Mouse (Mus musculus): ENCODE measurements at regions not wholly inside any gene's neighbourhood (a gene's known extent, or its start where the extent isn't known, plus 50 kb on each side); places are given as distances from the start of the nearest gene placed in this dataset.

DNA sequence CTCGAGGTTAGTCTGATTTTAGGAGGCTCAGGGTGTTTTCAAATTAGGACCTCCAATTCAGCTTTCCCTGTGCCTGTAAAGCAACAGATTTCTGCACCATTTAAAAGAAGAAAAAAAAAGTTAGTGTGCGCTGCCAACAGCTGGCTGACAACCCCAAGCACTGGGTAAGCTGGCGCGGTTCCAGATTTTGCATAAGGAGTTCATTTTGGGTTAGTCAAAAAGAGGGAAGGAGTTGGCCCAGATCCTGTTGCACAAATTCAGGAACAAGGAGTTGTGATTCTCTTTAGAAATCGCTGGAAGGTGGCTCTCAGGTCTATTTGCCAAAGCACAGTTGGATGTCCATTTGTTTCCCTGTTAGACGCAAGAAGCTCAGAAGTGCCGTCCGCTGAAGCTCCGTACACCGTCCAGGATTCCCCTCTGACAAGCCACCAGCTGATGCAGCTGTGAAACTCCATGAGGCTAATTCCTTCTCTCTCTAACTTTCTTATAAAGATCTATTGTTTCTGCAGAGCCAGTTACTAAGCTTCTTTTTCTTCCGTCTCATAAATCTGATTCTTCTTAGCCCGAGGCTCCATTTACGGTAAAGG is 184.6 kb downstream of the Cand1 start:
- peak; percentile 45 to 75 for DNase-seq (ENCODE audit: low spot score in 2 of 2)

DNA sequence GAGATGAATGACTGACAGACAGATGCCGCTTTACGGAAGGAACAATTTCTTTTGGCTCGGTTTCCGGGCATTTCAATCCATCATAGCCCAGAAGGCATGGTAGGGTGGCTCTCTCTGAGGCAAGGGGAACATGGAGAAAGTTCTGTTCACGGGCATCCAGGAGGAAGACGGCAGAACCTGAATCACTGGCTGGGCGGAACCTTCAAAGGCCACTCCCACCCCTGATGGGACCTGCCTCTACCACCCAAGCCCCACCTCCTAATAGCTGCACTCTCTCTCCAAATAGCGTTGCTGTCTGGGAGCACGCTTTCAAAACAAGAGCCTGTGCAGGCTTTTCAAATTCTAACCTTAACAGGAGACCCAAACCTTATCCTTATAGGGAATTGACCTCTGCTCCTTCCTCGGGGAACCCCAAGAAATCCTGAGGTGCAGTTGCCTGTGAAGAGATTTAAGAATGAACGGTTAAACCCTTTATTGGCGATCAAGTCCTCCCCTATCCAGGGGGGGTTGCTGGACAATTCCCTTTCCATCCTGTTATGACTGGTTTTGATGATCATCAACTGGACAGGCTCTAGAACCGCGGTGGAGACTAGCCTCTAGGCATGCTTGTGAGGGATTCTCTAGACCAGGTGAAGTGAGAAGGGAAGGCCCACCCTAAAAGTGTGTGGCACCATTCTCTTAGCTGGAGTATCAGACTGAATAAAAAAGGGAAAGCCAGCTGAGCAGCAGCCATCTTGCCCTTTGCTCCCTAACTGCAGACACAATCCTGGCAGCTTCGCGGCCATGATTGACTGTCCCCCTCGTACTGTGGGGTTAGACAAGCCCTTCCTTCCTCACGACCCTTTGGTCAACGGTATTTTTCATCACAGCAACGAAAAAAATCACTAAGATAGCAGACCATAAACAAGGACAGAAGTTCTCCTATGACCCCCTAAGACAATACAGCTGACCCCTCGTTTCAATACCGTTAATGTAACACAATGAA is 184.5 kb upstream of the Dyrk2 start:
- no peak for DNase-seq (ENCODE audit: low spot score in 2 of 2)

DNA sequence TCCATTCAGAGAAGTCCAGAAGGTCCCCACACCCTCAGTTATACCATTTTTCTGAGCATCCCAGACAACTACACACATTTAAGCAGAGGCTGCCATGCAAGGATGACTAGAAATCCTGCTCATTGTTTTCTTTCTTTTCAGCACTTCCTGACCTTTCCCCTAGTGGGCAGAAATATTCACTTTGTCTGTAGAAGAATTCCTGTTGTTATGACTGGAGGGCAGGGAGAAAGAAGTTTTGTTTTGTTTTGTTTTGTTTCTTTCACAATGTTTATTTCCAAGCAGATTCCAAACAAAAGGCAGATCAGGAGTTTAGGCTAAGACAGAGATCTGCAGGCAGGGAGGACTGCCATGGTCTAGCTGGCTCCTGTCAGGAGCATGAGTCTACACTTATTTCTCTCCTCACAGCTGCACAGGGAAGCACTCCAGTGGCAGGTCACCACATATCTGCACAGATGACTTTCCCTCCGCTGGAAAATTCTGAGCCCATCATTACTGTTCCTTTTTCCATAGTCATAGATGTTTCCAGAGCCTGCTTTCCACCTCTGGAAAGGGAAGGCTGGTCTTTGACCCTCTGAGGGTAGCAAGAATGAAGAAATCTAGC is 182.5 kb upstream of the Dyrk2 start:
- DNase-seq (ENCODE audit: low spot score in 2 of 2), result no peak

DNA sequence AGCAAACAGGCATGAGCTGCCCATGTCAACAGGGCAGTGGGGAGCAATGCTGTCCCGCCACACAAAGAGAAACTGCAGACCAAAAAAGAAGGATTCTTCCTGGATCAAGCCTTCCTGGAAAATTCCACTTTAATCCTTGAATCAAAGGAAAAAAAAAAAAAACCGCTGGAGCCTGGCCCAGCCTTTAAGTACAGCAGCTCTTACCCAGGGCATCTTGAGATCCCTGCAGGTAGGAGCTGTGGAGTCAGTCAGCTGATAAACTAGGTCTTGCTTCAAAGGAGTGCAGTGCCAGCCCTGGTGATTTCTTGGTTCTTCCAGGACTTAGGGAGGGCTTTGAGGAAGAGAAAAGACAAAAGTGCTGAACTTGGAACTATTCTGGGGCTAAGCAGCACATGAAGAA is 181.6 kb upstream of the Dyrk2 start:
- no peak for DNase-seq (ENCODE audit: low spot score in 2 of 2)

DNA sequence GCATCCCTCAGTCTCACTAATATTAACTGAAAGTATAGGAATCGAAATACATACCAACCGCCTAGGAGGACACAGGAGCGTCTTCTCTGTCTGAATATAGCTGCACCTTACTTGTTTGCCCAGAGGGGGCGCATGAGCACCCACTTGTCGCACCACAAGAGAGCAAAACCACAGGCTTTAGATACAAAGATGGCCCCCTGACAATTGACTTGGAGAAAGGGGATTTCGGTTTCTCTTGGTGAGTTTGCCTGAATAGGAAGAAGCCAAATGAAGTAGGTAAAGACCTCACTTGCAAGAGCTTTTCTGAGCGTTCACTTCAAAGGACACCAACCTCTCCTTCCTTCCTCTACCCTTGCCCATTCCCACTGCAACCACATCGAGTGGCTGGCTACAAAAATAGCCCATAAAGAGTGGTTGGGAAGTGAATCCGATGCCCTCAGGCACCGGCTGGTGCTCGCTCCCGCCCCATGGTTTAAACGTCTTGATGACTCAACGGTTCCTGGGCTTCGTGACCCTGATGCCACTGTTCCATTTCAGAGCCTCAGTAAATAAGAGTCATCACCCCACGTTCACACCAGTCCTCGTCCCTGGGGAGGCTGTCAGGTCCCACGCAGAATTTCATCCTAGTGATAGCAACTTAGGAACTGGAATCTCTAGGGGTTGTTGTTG is 180.1 kb upstream of the Dyrk2 start:
- DNase-seq (ENCODE audit: low spot score in 2 of 2), result no peak

DNA sequence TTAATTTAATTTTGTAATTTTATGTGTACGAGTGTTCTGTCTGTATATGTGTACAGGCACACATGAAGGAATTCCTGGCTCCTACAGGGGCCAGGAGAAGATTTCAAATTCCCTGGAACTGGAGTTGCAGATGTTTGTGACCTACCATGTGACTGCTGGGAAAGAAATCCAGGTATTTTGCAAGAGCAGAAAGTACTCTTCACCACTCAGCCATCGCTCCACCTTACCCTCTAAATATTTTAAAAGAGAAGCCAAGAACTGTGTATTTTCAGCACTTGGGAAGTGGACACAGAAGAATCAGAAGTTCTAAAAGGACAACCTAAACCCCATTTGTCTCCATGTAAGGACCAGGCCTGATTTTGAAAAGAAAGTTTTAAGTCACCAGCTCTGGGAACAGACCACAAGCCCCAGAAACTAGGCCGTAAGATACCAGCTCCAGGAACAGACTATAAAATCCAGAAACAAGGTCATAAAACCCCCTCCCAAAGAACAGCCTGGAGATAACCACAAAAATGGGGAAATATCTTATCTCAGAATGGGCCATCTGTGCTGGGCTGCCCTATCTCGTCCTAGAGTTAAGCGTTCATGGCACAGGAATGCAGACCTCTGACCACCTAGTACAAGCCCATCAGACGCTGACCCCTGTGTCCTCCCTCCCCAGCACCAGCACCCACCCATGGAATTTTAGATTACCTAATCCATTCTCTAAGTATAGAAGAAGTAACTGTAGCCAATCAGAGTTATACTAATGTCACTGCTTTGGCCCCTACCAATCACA is 178.8 kb upstream of the Dyrk2 start:
- no peak for DNase-seq (ENCODE audit: low spot score in 2 of 2)

DNA sequence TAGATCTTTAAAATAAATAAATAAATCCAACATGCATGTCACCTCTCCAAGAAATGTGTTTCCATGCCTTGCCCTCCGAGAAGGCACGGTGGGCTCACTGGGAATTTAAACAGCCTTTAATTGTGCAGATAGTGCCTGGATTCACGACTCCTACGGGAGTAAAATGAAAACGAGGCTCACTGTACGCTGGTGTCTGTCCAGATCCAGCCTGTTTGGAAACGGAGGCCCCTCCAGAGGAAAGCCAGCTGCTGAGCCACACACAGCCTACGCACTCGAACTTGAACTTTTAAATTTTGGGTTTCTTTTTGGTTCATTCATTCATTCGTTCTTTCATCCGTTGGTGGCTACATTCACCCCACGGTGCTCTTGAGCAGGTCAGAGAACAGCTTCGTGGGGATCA is 175.1 kb upstream of the Dyrk2 start:
- no peak for DNase-seq (ENCODE audit: low spot score in 2 of 2)

DNA sequence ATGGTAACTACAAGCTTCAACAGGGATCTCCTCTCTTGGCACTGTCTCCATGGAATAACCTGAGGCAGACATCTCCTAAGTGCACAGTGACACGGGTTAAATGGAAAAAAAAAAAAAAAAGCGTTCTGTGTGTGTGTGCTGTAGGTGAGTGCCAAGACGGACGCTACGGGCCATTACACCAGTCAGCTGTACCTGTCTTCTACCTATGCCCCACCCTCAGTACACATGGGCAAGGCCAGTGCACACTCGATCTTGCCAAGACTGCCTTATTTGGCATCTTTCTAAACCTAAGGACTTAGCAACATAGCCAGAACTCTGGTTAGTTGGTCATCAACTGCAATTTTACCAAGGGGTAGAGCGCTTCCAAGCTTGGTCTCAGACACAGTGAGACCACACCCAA is 173.1 kb upstream of the Dyrk2 start:
- no peak for DNase-seq (ENCODE audit: low spot score in 2 of 2)

DNA sequence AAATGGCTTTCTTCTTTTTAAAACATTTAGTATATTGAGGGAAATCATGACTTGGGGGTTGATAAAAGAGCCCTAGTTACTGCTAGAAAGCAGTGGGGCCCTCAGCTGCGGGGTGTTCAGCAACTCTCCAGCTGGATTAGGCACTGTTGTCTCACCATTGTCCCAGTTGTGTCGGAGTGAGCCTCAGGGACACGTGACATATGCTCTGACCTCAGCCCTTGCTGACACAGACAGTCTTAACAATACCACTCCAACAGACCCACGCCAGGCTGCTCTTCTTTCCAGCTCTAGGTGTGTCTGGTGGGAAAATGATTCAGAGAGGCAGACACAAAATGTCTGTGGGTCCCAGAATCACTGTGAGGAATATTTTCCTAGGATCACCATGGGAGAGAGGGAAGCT is 170.2 kb upstream of the Dyrk2 start:
- DNase-seq (ENCODE audit: low spot score in 2 of 2), result no peak

DNA sequence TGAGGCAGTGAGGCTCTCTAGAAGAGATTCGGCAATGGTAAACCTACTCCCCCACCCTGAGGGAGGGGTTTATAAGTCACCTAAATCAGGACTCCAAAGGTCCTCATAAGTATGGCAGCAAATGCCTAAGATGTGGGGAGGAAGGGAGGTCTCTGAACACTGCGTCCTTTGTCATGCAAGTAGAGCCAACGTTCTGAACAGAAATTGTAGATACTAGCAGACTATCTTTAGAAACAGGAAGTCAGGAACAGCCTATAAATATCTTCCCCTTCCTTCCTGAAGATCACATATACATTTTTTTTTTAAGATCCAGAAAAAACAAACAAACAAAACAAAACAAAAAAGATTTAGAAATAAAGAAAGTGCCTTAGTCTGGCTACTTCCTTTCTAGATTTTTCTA is 169.7 kb upstream of the Dyrk2 start:
- no peak for DNase-seq (ENCODE audit: low spot score in 2 of 2)

DNA sequence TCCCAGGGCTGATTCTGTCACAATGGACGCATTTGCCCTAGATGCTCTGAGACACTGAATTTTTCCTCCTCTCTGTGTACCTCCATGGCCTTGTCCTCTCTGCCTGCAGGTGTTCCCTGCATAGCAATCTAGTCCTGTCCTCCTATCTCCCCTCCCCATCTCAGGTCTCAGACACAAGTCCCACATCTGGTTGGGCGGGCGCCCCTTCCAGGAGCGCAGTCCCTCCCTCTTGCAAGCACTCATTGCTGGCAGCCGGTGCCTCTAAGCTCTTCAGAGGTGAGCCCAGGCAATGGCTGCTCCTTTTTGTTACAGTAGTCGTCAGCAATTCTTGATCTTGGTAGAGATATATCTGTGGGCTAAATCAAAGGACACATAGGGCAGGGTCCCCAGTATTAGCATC is 169.0 kb upstream of the Dyrk2 start:
- no peak for DNase-seq (ENCODE audit: low spot score in 2 of 2)

DNA sequence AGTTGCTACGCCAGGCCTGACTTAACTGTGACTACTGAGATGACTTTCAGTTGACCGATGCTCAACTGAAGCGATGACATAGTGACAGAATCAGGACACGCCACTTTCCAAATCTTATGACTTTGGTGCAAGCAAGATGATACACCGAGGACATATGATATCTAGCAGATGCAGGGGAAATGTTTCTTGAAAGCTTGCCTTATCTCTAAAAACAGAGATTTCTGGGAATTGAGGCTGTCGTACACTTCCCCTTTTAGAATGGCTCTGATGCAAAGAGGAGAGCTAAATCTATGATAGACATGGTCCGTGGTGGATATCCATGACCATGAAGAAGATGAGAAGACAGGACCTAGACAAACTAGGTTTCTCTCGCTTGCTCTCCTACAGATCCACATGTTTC is 167.8 kb upstream of the Dyrk2 start:
- DNase-seq (ENCODE audit: low spot score in 2 of 2), result no peak

DNA sequence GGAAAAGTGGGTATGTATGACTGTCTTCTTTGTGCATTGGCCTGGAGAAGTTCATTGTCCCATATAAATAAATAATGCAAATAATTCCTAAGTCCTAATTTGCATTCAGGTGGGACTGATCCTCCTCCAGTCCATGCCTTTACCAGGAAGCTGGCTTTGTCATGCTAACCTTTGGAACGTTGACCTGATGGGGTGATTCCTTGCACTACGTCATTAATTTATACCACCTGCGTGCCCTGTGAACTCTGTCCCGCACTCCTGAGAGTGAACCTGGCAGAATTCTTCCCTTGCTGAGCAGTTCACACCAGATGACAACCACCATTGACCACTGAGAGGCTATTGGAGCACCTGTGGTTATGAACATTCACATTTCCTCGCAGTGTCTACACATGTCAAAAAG is 165.9 kb upstream of the Dyrk2 start:
- DNase-seq (ENCODE audit: low spot score in 2 of 2), result no peak

DNA sequence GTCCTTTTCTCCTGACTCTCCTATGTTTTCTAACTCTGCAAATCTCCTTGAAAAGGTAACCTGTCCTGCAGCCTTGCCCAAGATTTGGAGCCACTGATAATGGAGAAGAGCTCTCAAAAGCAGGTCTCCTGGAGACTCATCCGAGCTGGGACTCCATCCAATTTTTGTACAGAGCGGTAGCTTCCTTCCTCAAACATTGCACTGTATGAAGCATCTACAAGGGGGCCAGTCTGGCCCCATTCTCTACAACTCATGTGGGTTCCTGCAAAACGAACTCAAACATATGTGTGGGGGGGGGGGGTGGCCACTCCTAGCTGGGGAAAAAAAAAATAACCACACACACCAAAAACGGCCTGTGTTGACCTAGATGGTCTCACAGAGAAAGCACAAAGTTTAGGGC is 164.4 kb upstream of the Dyrk2 start:
- no peak for DNase-seq (ENCODE audit: low spot score in 2 of 2)

DNA sequence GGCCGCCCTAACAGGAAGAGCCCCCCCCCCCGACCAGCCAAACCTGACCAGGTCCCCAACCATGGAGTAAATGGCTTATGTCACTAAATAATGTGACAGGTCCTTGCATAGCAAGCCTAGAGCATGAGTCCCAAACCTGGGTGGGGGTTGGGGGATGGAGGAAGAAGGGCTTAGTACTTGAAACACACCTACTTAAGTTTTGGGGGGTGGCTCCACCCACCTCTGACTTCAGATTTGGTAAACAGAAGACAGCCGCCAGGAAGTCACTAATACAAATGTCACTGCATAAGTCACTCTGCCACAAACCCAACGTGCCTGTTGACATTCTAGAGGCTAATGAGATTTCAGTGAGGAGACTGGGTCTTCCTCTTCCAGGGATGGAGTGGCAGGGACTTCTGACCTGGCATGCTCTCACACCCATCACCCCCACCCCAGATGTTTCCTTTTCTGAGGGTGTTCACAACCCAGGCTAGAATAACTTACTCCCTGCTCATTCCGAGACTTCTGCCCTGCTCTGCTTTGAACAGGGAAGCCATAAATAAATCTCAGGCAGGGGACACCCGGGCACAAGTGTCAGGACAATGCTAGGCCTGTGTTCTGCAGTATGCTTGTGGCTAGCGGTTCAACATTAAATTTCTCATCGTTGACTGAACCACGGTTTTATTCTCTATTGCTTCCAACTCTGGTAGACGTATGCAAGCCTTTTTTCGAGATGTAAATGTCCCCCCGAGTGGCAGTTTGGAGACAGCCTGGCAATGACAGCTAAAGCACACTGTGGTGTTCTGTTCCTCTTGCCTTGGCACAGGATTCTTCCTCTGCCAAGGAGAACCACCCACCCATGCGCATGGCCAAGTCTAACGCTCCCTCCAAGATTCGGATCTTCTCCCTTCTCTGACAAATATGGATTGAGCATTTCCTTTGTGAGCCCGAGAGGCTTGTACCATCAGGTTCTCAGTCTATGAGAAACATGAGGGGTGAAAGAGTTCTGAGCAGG is 161.6 kb upstream of the Dyrk2 start:
- peak; percentile 70 to 77 for DNase-seq (ENCODE audit: low spot score in 2 of 2)

DNA sequence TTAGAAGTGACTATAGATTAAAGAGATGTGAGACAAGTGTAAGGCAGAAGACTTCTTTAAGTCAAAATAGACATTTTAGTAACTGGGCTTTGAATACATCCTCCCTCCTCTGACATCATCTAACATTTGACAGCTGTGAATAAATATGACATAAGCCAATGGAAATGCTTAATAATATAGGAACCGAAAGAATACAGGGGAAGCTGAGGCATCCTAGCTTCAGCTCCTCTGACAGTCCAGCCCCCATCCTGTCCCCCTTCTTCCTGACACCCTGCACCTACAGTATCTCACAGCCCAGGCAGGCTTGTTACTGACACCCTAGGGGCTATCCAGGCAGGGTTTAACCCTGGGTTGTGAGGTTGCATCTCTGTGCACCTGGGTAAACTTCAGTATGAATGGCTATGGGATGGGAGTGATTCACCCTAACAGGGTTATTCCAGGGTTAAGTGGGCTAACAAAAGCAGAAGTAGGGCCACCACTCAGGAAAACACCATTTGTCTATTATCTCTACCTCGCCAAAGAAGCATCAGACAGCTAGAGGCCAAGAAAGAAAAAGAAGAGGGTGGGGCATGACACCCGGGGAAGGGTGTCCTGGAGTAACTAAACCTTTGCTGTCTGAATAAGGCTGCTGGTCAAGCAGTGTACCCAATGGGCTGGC is 158.6 kb upstream of the Dyrk2 start:
- DNase-seq (ENCODE audit: low spot score in 2 of 2), result no peak

DNA sequence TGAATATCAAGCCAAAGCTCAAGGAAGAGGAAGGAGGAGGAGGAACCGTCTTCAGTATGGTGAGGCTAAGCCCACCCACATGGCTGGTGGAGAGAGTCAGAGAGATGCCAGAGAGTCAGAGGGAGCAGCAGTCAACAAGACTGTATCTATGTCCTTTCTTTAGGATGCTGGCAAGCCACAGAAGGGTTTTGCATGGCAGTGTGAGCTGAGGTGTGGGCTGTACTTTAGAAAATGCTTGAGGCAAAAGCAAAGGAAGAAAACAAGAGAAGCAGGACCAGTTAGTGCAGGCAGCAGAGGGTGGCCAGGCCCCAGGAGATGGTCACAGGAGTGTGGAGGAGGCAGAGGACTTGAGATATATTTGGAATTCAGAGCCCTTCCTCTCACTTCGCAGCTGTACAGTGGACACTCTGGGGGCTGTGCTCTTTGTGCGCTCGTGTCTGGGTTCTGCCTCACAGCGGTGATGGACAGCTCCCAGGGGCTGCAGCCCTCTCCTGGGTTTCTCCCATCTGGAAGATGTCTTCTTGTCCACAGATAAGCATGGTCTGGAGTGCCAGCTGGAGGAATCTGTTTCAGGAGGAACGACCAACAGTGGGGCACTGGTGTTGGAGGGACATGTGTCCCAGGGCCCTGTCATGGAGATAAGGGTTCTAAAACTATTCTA is 157.4 kb upstream of the Dyrk2 start:
- no peak for DNase-seq (ENCODE audit: low spot score in 2 of 2)

DNA sequence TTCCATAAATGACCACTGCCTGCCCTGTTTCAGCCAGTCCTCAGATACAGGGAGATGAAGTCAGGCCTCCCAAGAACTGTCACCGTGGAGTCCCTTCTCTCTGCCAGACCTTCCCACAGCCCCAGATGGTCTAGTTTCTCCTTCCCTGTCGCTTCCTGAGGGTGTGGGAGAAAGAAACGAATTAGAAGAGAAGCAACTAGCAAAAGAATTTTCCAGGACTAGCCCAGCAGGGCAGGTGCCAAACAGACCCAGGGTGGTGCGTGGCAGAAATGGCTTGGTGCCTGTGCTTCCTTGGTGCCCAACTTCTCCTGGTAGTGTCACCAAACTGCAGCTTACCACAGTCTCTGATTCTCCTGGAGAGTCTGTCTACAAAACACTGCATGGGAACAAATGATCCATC is 156.3 kb upstream of the Dyrk2 start:
- peak; percentile 30 to 48 for DNase-seq (ENCODE audit: low spot score in 2 of 2)

DNA sequence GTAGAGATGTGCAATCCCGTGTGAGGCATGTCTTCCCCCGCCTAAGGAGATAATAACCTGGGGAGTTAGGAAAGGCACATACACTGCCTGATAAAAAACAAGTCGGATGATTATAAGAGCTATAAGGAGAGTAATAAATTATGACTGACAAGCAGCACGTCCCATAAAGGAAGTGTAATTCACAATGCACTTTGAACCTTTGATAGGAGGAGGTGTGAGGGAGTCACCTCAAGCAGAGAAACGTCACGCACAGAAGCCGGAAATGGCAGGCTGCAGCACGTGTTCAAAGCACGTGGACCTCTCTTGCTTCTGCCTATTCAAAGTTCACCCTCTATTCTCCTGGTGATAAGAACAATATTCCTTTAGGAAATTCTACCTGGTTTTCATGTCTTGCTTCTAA is 154.4 kb upstream of the Dyrk2 start:
- no peak for DNase-seq (ENCODE audit: low spot score in 2 of 2)
